In the genomic region with DNA sequence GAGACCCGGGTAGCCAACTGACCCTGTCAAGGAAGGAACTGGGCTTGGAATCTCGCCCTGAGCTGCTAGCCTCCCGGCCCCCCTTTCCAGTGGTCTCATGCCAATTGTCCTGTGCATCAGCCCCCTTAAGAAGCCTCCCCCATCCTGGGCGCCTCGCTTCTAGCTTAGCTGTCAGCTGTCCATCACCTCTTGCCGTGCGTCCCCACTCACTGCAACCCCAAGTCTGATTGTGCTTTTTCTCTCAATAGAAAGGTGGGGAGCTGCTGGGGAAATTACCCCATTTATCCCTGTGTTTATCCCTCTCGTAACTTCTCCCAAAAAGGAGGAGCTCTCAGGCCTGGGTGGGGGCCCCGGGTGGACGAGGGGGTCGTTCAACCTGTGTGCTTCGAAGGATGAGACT, we compare ENCODE assay signal across 8 mouse cellular contexts. TPM values are rescaled to one million over a fixed set of nuclear protein-coding genes. Genes with fewer than 3 reads are reported as not detected.
DNase-seq lines count a peak whose midpoint lies in the region; ATAC-seq and TF ChIP-seq lines count a peak whose summit lies in the region.

No protein-coding gene starts in this region.

- TF ChIP-seq CTCF in cerebellum, adult 2 months (IDR thresholded peaks at IDR 0.05; ENCODE audit: borderline replicate concordance, insufficient read depth, low read depth, low read length), result no peak

- H3K4me1 ChIP-seq in cerebellum, adult 2 months (ENCODE audit: control insufficient read depth, insufficient read depth, low read length), result peaks cover 6% of the 10 kb centered on the region; the same call in 1 of the 2 replicates
- peaks cover 45% of the 10 kb centered on the region for H3K4me1 ChIP-seq in limb, embryonic 10.5 days
- peaks cover 15% of the 10 kb centered on the region for H3K4me1 ChIP-seq in stomach, embryonic 15.5 days

- no peak overlapping the region for H3K4me3 ChIP-seq in cerebellum, adult 2 months (replicated peaks; ENCODE audit: insufficient read depth, low read depth, low read length)
- H3K4me3 ChIP-seq in limb, embryonic 10.5 days, result peak overlapping the region; percentile 87
- peak overlapping the region; percentile 84 for H3K4me3 ChIP-seq in stomach, embryonic 15.5 days (replicated peaks)

- 27% methylated on average over 12 of the region's 12 CpGs for WGBS in cerebellum, adult 2 months
- 14% methylated on average over 12 of the region's 12 CpGs for WGBS in limb, embryonic 10.5 days
- WGBS in stomach, embryonic 15.5 days, result 20% methylated on average over 12 of the region's 12 CpGs

- peaks cover 58% of the 10 kb centered on the region for H3K36me3 ChIP-seq in limb, embryonic 10.5 days
- H3K36me3 ChIP-seq in stomach, embryonic 15.5 days, result peaks cover 16% of the 10 kb centered on the region

- no peak for ATAC-seq in cerebellum, adult (ENCODE audit: insufficient number of reproducible peaks, low FRiP score, low TSS enrichment)
- ATAC-seq in stomach, embryonic 15.5 days (ENCODE audit: insufficient read depth, low FRiP score, low read depth), result no peak
- no peak for ATAC-seq in granulocyte monocyte progenitor cell, adult 5-6 weeks (replicated peaks; ENCODE audit: poor library complexity, severe bottlenecking)

- no peak overlapping the region for H3K27ac ChIP-seq in cerebellum, adult 2 months (ENCODE audit: insufficient read depth, low read length)
- H3K27ac ChIP-seq in limb, embryonic 10.5 days, result peak overlapping the region; percentile 96
- H3K27ac ChIP-seq in stomach, embryonic 15.5 days, result peak overlapping the region; percentile 98; the same call in 1 of the 2 replicates

- H3K9me3 ChIP-seq in limb, embryonic 10.5 days (replicated peaks), result no peaks in the 10 kb centered on the region
- no peaks in the 10 kb centered on the region for H3K9me3 ChIP-seq in stomach, embryonic 15.5 days

- peak overlapping the region; percentile 91 for H3K4me2 ChIP-seq in stomach, embryonic 15.5 days

- no peak overlapping the region; the same call in 1 of the 2 replicates for H3K9ac ChIP-seq in stomach, embryonic 15.5 days

- peak; percentile 34 to 45 for DNase-seq in cerebellum, adult 2 months
- DNase-seq in right cerebral cortex, postnatal 14 days, result peak; percentile 29
- DNase-seq in right cerebral cortex, postnatal 4 days, result no peak
- no peak for DNase-seq in limb, embryonic 10.5 days (ENCODE audit: low spot score)
- DNase-seq in urinary bladder, adult 18-20 months (ENCODE audit: low spot score in 2 of 2), result no peak

- no peaks in the 10 kb centered on the region for H3K27me3 ChIP-seq in cerebellum, adult 2 months (ENCODE audit: control insufficient read depth, insufficient read depth, low read length)
- H3K27me3 ChIP-seq in limb, embryonic 10.5 days (ENCODE audit: low read depth, poor library complexity, severe bottlenecking), result peaks cover 18% of the 10 kb centered on the region
- H3K27me3 ChIP-seq in stomach, embryonic 15.5 days (replicated peaks), result no peaks in the 10 kb centered on the region

- no peak for TF ChIP-seq POLR2A in cerebellum, adult 2 months (IDR thresholded peaks at IDR 0.05; ENCODE audit: borderline replicate concordance, insufficient read depth, low read length)

RNA-seq across cellular contexts. Expression of a gene that starts 1.5 kb away (rescaled TPM):
- polyA plus RNA-seq in cerebellum, adult 2 months (2012; rRNA removed), result 50.5 and 55.1 TPM in 2 replicates
- 10.3 and 12.5 TPM in 2 replicates for polyA plus RNA-seq in limb, embryonic 10.5 days (2016; fragmentation: Nextera tagmentation; extraction: Ambion mirVana)
- polyA plus RNA-seq in stomach, embryonic 15.5 days (2015; fragmentation: Nextera tagmentation; extraction: Ambion mirVana), result 8.9 and 9.9 TPM in 2 replicates
- 58.8 and 66.1 TPM in 2 replicates for total RNA-seq in granulocyte monocyte progenitor cell, adult 5-6 weeks (2014; fragmentation: Nextera tagmentation)
- 37.5 and 60.0 TPM in 2 replicates for total RNA-seq in granulocyte monocyte progenitor cell, adult 5-6 weeks (2017)

RNA-seq across cellular contexts. Expression of a gene that starts 5.3 kb away (rescaled TPM):
- polyA plus RNA-seq in cerebellum, adult 2 months (2012; rRNA removed), result 0.11 and 0.14 TPM in 2 replicates
- 0.28 and 0.73 TPM in 2 replicates for polyA plus RNA-seq in limb, embryonic 10.5 days (2016; fragmentation: Nextera tagmentation; extraction: Ambion mirVana)
- polyA plus RNA-seq in stomach, embryonic 15.5 days (2015; fragmentation: Nextera tagmentation; extraction: Ambion mirVana), result 0.53 and 0.68 TPM in 2 replicates
- total RNA-seq in granulocyte monocyte progenitor cell, adult 5-6 weeks (2014; fragmentation: Nextera tagmentation), result 2.3 TPM in 1 of 2 replicates, not detected in the other
- total RNA-seq in granulocyte monocyte progenitor cell, adult 5-6 weeks (2017), result not detected in 2 replicates

RNA-seq across cellular contexts. Expression of a gene that starts 16.0 kb away (rescaled TPM):
- 4.6 and 7.8 TPM in 2 replicates for polyA plus RNA-seq in cerebellum, adult 2 months (2012; rRNA removed)
- polyA plus RNA-seq in limb, embryonic 10.5 days (2016; fragmentation: Nextera tagmentation; extraction: Ambion mirVana), result 0.13 TPM in 1 of 2 replicates, not detected in the other
- polyA plus RNA-seq in stomach, embryonic 15.5 days (2015; fragmentation: Nextera tagmentation; extraction: Ambion mirVana), result 0.67 and 1.0 TPM in 2 replicates
- not detected in 2 replicates for total RNA-seq in granulocyte monocyte progenitor cell, adult 5-6 weeks (2014; fragmentation: Nextera tagmentation)
- not detected in 2 replicates for total RNA-seq in granulocyte monocyte progenitor cell, adult 5-6 weeks (2017)

RNA-seq across cellular contexts. Expression of a gene that starts 23.2 kb away (rescaled TPM):
- 235 and 256 TPM in 2 replicates for polyA plus RNA-seq in cerebellum, adult 2 months (2012; rRNA removed)
- polyA plus RNA-seq in limb, embryonic 10.5 days (2016; fragmentation: Nextera tagmentation; extraction: Ambion mirVana), result 136 and 158 TPM in 2 replicates
- 113 and 125 TPM in 2 replicates for polyA plus RNA-seq in stomach, embryonic 15.5 days (2015; fragmentation: Nextera tagmentation; extraction: Ambion mirVana)
- 36.4 and 39.3 TPM in 2 replicates for total RNA-seq in granulocyte monocyte progenitor cell, adult 5-6 weeks (2014; fragmentation: Nextera tagmentation)
- total RNA-seq in granulocyte monocyte progenitor cell, adult 5-6 weeks (2017), result 18.2 and 20.3 TPM in 2 replicates

RNA-seq across cellular contexts. Expression of a gene that starts 25.3 kb away (rescaled TPM):
- polyA plus RNA-seq in cerebellum, adult 2 months (2012; rRNA removed), result 2.8 and 4.1 TPM in 2 replicates
- polyA plus RNA-seq in limb, embryonic 10.5 days (2016; fragmentation: Nextera tagmentation; extraction: Ambion mirVana), result 6.5 and 6.6 TPM in 2 replicates
- polyA plus RNA-seq in stomach, embryonic 15.5 days (2015; fragmentation: Nextera tagmentation; extraction: Ambion mirVana), result 6.6 and 6.7 TPM in 2 replicates
- total RNA-seq in granulocyte monocyte progenitor cell, adult 5-6 weeks (2014; fragmentation: Nextera tagmentation), result not detected in 2 replicates
- total RNA-seq in granulocyte monocyte progenitor cell, adult 5-6 weeks (2017), result not detected in 2 replicates

Comparison
In these comparisons a context has a peak if more than half of its experiments do, and no peak if none do; other contexts are left out.
1. DNase-seq: peak in cerebellum, adult 2 months (2 of 2) and right cerebral cortex, postnatal 14 days (single experiment); none in right cerebral cortex, postnatal 4 days (single experiment), limb, embryonic 10.5 days (single experiment) and urinary bladder, adult 18-20 months (0 of 2).